Mouse (Mus musculus): ENCODE data around the gene Kiss1.

DNA sequence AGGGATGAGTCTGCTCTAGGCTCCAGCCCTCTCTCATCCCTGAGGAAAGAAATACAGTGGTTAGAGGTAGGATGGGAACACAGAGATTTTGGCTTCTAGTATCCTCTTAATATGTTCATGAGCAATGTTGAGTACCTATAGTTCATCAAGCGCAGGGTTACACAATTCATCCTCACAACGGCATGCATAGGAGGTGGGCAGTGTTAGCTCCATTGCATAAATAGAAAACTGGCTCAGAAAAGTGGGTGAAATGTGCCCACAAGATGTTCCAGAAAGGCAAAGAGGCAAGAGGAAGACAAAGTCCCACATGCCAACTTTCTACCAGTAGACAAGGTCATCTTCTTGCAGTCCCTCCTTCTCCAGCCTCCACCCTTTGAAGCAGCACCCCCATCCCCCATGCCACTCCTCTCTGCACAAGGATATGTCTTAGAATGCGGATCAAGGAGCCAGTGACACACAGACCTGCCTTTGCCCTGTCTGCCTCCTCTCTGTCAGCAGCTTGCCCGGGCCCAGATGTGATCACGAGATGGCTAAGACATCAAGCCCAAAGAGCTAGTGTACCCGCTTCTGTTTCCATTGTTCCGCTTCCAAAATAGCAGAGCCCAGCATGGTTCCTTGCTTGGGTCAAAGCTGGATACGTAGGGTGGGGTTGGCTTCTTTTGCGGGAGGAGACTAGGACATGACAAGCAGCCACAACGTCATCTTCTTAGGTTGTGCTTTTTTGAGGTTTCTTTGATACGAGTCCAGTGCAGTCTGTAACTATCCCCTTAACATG lies 11.2 kb downstream of the Kiss1 start:
- TF ChIP-seq CTCF (IDR thresholded peaks at IDR 0.05; ENCODE audit: control insufficient read depth, insufficient read depth, insufficient read length): no peak
- no peak for TF ChIP-seq FOSL1 (IDR thresholded peaks at IDR 0.05; ENCODE audit: insufficient read depth, low read length, poor library complexity, severe bottlenecking)
- TF ChIP-seq MAX (IDR thresholded peaks at IDR 0.05): no peak

Data from C2C12 (cell line).